Mouse (Mus musculus) liver, embryonic 16.5 days (tissue): ENCODE data around the gene Ttyh2. TPM values are rescaled to one million over a fixed set of nuclear protein-coding genes. Genes with fewer than 3 reads are reported as not detected.

Experiments
- ATAC-seq: fragments of 200-750 bp; cut with Nextera tagmentation; 2 replicates; pipeline ENCODE4 v1.8.0; 2017; ENCODE audit warnings: low read depth, mild to moderate bottlenecking, moderate number of reproducible peaks, moderate library complexity
- H3K27ac ChIP-seq: fragments of 300-500 bp; sonication (generic); 2 replicates; pipeline ENCODE4 v1.5.1; 2014; ENCODE audit warnings: mild to moderate bottlenecking, low read length
- H3K27me3 ChIP-seq: fragments of 300-500 bp; sonication (generic); 2 replicates; pipeline ENCODE4 v1.6.1; 2014; ENCODE audit warnings: low read depth, low read length, mixed read lengths; ENCODE audit not compliant: control insufficient read depth, insufficient read depth
- H3K36me3 ChIP-seq: fragments of 300-500 bp; sonication (generic); 2 replicates; pipeline ENCODE4 v1.6.1; 2014; ENCODE audit warnings: mild to moderate bottlenecking; ENCODE audit not compliant: control insufficient read depth, insufficient read depth
- H3K4me1 ChIP-seq: fragments of 300-500 bp; sonication (generic); 2 replicates; pipeline ENCODE4 v1.6.1; 2014; ENCODE audit warnings: low read depth, low read length, mixed read lengths; ENCODE audit not compliant: control insufficient read depth
- H3K4me2 ChIP-seq: fragments of 300-500 bp; sonication (generic); 2 replicates; pipeline ENCODE4 v1.6.1; 2014; ENCODE audit warnings: low read depth, low read length, mixed read lengths
- H3K4me3 ChIP-seq: fragments of 300-500 bp; sonication (generic); 2 replicates; pipeline ENCODE4 v1.5.1; 2014; ENCODE audit warnings: low read depth, mild to moderate bottlenecking, low read length
- H3K9ac ChIP-seq: fragments of 300-500 bp; sonication (generic); 2 replicates; pipeline ENCODE4 v1.6.1; 2014; ENCODE audit warnings: low read depth, low read length
- H3K9me3 ChIP-seq: fragments of 300-500 bp; sonication (generic); replicated peaks from 2 replicates; pipeline ENCODE4 v1.6.1; 2016; ENCODE audit warnings: low read length; ENCODE audit not compliant: control insufficient read depth
- WGBS: fragments of 180-500 bp; shearing (Covaris S2); extraction: QIAGEN DNeasy Blood & Tissue Kit; methylation state at CpG from one replicate; pipeline ENCODE4 v1.1.7; 2014; ENCODE audit not compliant: insufficient replicate concordance; 5-methylcytosine and 5-hydroxymethylcytosine counted together
- polyA plus RNA-seq: library from polyadenylated mRNA; unstranded; fragments of >200 nt; fragmentation: Nextera tagmentation; extraction: Ambion mirVana; gene quantifications from 2 replicates; pipeline ENCODE4 v1.2.1, GENCODE M21; 2015

The Ttyh2 gene
- polyA plus RNA-seq, 1 experiment from 2014 or later: 15.3 TPM

- Histone ChIP-seq H3K4me1 (no peaks in the 10 kb centered on the region), H3K4me2 (no peak overlapping the region), H3K27me3 (peaks cover 14% of the 10 kb centered on the region), H3K9ac (no peak overlapping the region), H3K36me3 (no peaks in the 10 kb centered on the region), H3K9me3 (no peaks in the 10 kb centered on the region), H3K4me3 (no peak overlapping the region), H3K27ac (no peak overlapping the region)
- no peak for ATAC-seq
- WGBS: 65% methylated on average over 10 of the region's 10 CpGs
These were observed 36.5 kb upstream of the Ttyh2 start for GRCm38 (mm10) chr11:114638647-114639290.

- no peak for ATAC-seq
- H3K9me3 ChIP-seq: no peaks in the 10 kb centered on the region
- no peak overlapping the region for H3K4me3 ChIP-seq
- no peak overlapping the region for H3K27ac ChIP-seq
- H3K27me3 ChIP-seq: peaks cover 14% of the 10 kb centered on the region
- H3K4me1 ChIP-seq: no peaks in the 10 kb centered on the region
- H3K4me2 ChIP-seq: no peak overlapping the region
- H3K36me3 ChIP-seq: no peaks in the 10 kb centered on the region
- 16% methylated on average over 19 of the region's 19 CpGs for WGBS
- H3K9ac ChIP-seq: no peak overlapping the region
These were observed 35.5 kb upstream of the Ttyh2 start for GRCm38 (mm10) chr11:114639681-114640103.

- H3K4me3 ChIP-seq: no peak overlapping the region
- H3K27ac ChIP-seq: no peak overlapping the region
- H3K36me3 ChIP-seq: no peaks in the 10 kb centered on the region
- no peak overlapping the region for H3K9ac ChIP-seq
- no peak overlapping the region for H3K4me2 ChIP-seq
- no peaks in the 10 kb centered on the region for H3K9me3 ChIP-seq
- WGBS: 59% methylated on average over 6 of the region's 6 CpGs
- ATAC-seq: no peak
- no peaks in the 10 kb centered on the region for H3K4me1 ChIP-seq
- peaks cover 14% of the 10 kb centered on the region for H3K27me3 ChIP-seq
These were observed 34.6 kb upstream of the Ttyh2 start for GRCm38 (mm10) chr11:114640658-114641057.

- Histone ChIP-seq H3K27me3 (peaks cover 14% of the 10 kb centered on the region), H3K9ac (no peak overlapping the region), H3K4me2 (no peak overlapping the region), H3K4me1 (no peaks in the 10 kb centered on the region), H3K27ac (no peak overlapping the region), H3K36me3 (no peaks in the 10 kb centered on the region), H3K4me3 (no peak overlapping the region), H3K9me3 (no peaks in the 10 kb centered on the region)
- WGBS: 69% methylated on average over 8 of the region's 8 CpGs
- ATAC-seq: no peak
These were observed 34.1 kb upstream of the Ttyh2 start for GRCm38 (mm10) chr11:114641136-114641535.

GRCm38 (mm10) chr11:114642184-114642583 is 33.0 kb upstream of the Ttyh2 start:
- no peaks in the 10 kb centered on the region for H3K4me1 ChIP-seq
- H3K36me3 ChIP-seq: no peaks in the 10 kb centered on the region
- WGBS: 54% methylated on average over 12 of the region's 12 CpGs
- H3K27ac ChIP-seq: no peak overlapping the region
- H3K4me2 ChIP-seq: no peak overlapping the region
- no peak overlapping the region for H3K9ac ChIP-seq
- ATAC-seq: no peak
- peaks cover 14% of the 10 kb centered on the region for H3K27me3 ChIP-seq
- no peak overlapping the region for H3K4me3 ChIP-seq
- H3K9me3 ChIP-seq: no peaks in the 10 kb centered on the region

GRCm38 (mm10) chr11:114642926-114643325 is 32.3 kb upstream of the Ttyh2 start:
- H3K36me3 ChIP-seq: no peaks in the 10 kb centered on the region
- no peaks in the 10 kb centered on the region for H3K4me1 ChIP-seq
- H3K9me3 ChIP-seq: no peaks in the 10 kb centered on the region
- H3K27ac ChIP-seq: no peak overlapping the region
- no peak overlapping the region for H3K4me2 ChIP-seq
- 70% methylated on average over 11 of the region's 11 CpGs for WGBS
- H3K4me3 ChIP-seq: no peak overlapping the region
- H3K9ac ChIP-seq: no peak overlapping the region
- ATAC-seq: no peak
- H3K27me3 ChIP-seq: peaks cover 14% of the 10 kb centered on the region

GRCm38 (mm10) chr11:114644122-114644521 is 31.1 kb upstream of the Ttyh2 start:
- Histone ChIP-seq H3K4me1 (no peaks in the 10 kb centered on the region), H3K9me3 (no peaks in the 10 kb centered on the region), H3K27me3 (peaks cover 9% of the 10 kb centered on the region), H3K27ac (no peak overlapping the region), H3K4me3 (no peak overlapping the region), H3K4me2 (no peak overlapping the region), H3K9ac (no peak overlapping the region), H3K36me3 (no peaks in the 10 kb centered on the region)
- WGBS: 28% methylated on average over 2 of the region's 2 CpGs
- ATAC-seq: no peak

- H3K9ac ChIP-seq: no peak overlapping the region
- no peaks in the 10 kb centered on the region for H3K9me3 ChIP-seq
- no peak overlapping the region for H3K4me2 ChIP-seq
- 50% methylated on average over 4 of the region's 4 CpGs for WGBS
- no peak overlapping the region for H3K27ac ChIP-seq
- no peak overlapping the region for H3K4me3 ChIP-seq
- H3K27me3 ChIP-seq: no peaks in the 10 kb centered on the region
- no peak for ATAC-seq
- no peaks in the 10 kb centered on the region for H3K4me1 ChIP-seq
- H3K36me3 ChIP-seq: no peaks in the 10 kb centered on the region
These were observed 25.7 kb upstream of the Ttyh2 start for GRCm38 (mm10) chr11:114649510-114649909.

- Histone ChIP-seq H3K4me1 (no peaks in the 10 kb centered on the region), H3K36me3 (no peaks in the 10 kb centered on the region), H3K9ac (no peak overlapping the region), H3K4me3 (no peak overlapping the region), H3K27me3 (no peaks in the 10 kb centered on the region), H3K27ac (no peak overlapping the region), H3K4me2 (no peak overlapping the region), H3K9me3 (no peaks in the 10 kb centered on the region)
- WGBS: 3% methylated on average over 16 of the region's 16 CpGs
- no peak for ATAC-seq
These were observed 22.7 kb upstream of the Ttyh2 start for GRCm38 (mm10) chr11:114652531-114652930.
